Mouse (Mus musculus) testis, adult 2 months (tissue): ENCODE data around the gene Sult5a1. TPM values are rescaled to one million over a fixed set of nuclear protein-coding genes. Genes with fewer than 3 reads are reported as not detected.
A peak's percentile ranks its signal among the peaks of the same experiment; 100 is the strongest.

Experiments
- H3K27ac ChIP-seq: fragments of 200-500 bp; 2 replicates; pipeline ENCODE4 v1.5.1; 2012; ENCODE audit warnings: low read depth, low read length; ENCODE audit not compliant: control insufficient read depth, insufficient read depth
- H3K27me3 ChIP-seq: fragments of 200-500 bp; 2 replicates; pipeline ENCODE4 v1.6.1; 2012; ENCODE audit warnings: mild to moderate bottlenecking, low read length, moderate library complexity; ENCODE audit not compliant: control insufficient read depth, insufficient read depth
- H3K36me3 ChIP-seq: fragments of 200-500 bp; 2 replicates; pipeline ENCODE4 v1.6.1; 2012; ENCODE audit warnings: mild to moderate bottlenecking, low read length; ENCODE audit not compliant: control insufficient read depth, insufficient read depth
- H3K4me1 ChIP-seq: fragments of 200-500 bp; 2 replicates; pipeline ENCODE4 v1.6.1; 2012; ENCODE audit warnings: low read length; ENCODE audit not compliant: control insufficient read depth, insufficient read depth
- H3K4me3 ChIP-seq: fragments of 200-500 bp; 2 replicates; pipeline ENCODE4 v1.5.1; 2012; ENCODE audit warnings: low read depth, mild to moderate bottlenecking, low read length, moderate library complexity, mixed read lengths; ENCODE audit not compliant: control insufficient read depth
- CTCF ChIP-seq: fragments of 200-500 bp; IDR thresholded peaks from 2 replicates; pipeline ENCODE4 v1.5.1; 2012; ENCODE audit warnings: low read depth, mild to moderate bottlenecking, inconsistent platforms, low read length, moderate library complexity; ENCODE audit not compliant: control insufficient read depth, insufficient read depth, insufficient replicate concordance
- POLR2A ChIP-seq: fragments of 200-500 bp; IDR thresholded peaks from 2 replicates; pipeline ENCODE4 v1.6.1; 2012; ENCODE audit warnings: low read depth, mild to moderate bottlenecking, inconsistent platforms, low read length, moderate library complexity; ENCODE audit not compliant: control insufficient read depth
- polyA plus RNA-seq: library from polyadenylated mRNA; depleted of rRNA; stranded (reverse); fragments of >200 nt; gene quantifications from 2 replicates; pipeline ENCODE4 v1.2.3, GENCODE M21; 2012

Gene Sult5a1
- polyA plus RNA-seq, 1 experiment, result 3.8 TPM

- Histone ChIP-seq H3K36me3 (no peaks in the 10 kb centered on the region), H3K4me3 (no peak overlapping the region), H3K4me1 (peaks cover 16% of the 10 kb centered on the region), H3K27ac (0 out of 2 replicates have a peak overlapping the region, but pooled peaks have one; percentile 16), H3K27me3 (no peaks in the 10 kb centered on the region)
- TF ChIP-seq POLR2A (no peak), CTCF (no peak)
Observed at GRCm38 (mm10) chr8:123146390-123146789, 11.7 kb downstream of the Sult5a1 start.

- H3K36me3 ChIP-seq, result no peaks in the 10 kb centered on the region
- no peak for TF ChIP-seq CTCF
- no peak for TF ChIP-seq POLR2A
- H3K27ac ChIP-seq, result no peak overlapping the region
- no peaks in the 10 kb centered on the region for H3K27me3 ChIP-seq
- H3K4me1 ChIP-seq, result peaks cover 16% of the 10 kb centered on the region
- no peak overlapping the region for H3K4me3 ChIP-seq
Observed at GRCm38 (mm10) chr8:123145279-123145678, 12.8 kb downstream of the Sult5a1 start.

- TF ChIP-seq POLR2A (no peak), CTCF (no peak)
- Histone ChIP-seq H3K27ac (peak overlapping the region; percentile 54), H3K36me3 (no peaks in the 10 kb centered on the region), H3K4me1 (peaks cover 3% of the 10 kb centered on the region; the same call in 1 of the 2 replicates), H3K27me3 (no peaks in the 10 kb centered on the region), H3K4me3 (no peak overlapping the region)
Observed at GRCm38 (mm10) chr8:123141741-123142462, 16.2 kb downstream of the Sult5a1 start.

GRCm38 (mm10) chr8:123138741-123139140, 19.4 kb downstream of the Sult5a1 start:
- H3K36me3 ChIP-seq, result no peaks in the 10 kb centered on the region
- no peak overlapping the region for H3K27ac ChIP-seq
- H3K4me1 ChIP-seq, result peaks cover 17% of the 10 kb centered on the region
- H3K4me3 ChIP-seq, result no peak overlapping the region
- TF ChIP-seq POLR2A (no peak), CTCF (no peak)
- no peaks in the 10 kb centered on the region for H3K27me3 ChIP-seq

- Histone ChIP-seq H3K4me1 (peaks cover 18% of the 10 kb centered on the region), H3K4me3 (peak overlapping the region; percentile 3; the same call in 1 of the 2 replicates), H3K36me3 (no peaks in the 10 kb centered on the region), H3K27me3 (no peaks in the 10 kb centered on the region), H3K27ac (no peak overlapping the region)
- TF ChIP-seq POLR2A, result no peak
- TF ChIP-seq CTCF, result no peak
Observed at GRCm38 (mm10) chr8:123137645-123138077, 20.5 kb downstream of the Sult5a1 start.

GRCm38 (mm10) chr8:123136287-123136686, 21.8 kb downstream of the Sult5a1 start:
- no peak for TF ChIP-seq CTCF
- TF ChIP-seq POLR2A, result no peak
- Histone ChIP-seq H3K4me1 (peaks cover 15% of the 10 kb centered on the region), H3K27ac (no peak overlapping the region), H3K27me3 (no peaks in the 10 kb centered on the region), H3K4me3 (peak overlapping the region; percentile 73), H3K36me3 (no peaks in the 10 kb centered on the region)

GRCm38 (mm10) chr8:123135806-123136205, 22.3 kb downstream of the Sult5a1 start:
- no peaks in the 10 kb centered on the region for H3K36me3 ChIP-seq
- H3K27ac ChIP-seq, result no peak overlapping the region
- no peaks in the 10 kb centered on the region for H3K27me3 ChIP-seq
- H3K4me1 ChIP-seq, result peaks cover 15% of the 10 kb centered on the region
- peak overlapping the region; percentile 72 for H3K4me3 ChIP-seq
- TF ChIP-seq POLR2A (no peak), CTCF (no peak)
